Mouse (Mus musculus): ENCODE measurements around the gene Efhd1. TPM values are rescaled to one million over a fixed set of nuclear protein-coding genes. Genes with fewer than 3 reads are reported as not detected.

Efhd1 gene
- 550 TPM for polyA plus RNA-seq (2014; fragmentation: Illumina TruSeq; extraction: RNeasy Lipid Tissue Mini Kit (QIAGEN cat#74804); ENCODE audit: low read depth, low replicate concordance)

GRCm38 (mm10) chr1:87264134-87265006, at the start of gene Efhd1:
Gene Efhd1 (plus strand): TSS chr1:87264363.

DNA sequence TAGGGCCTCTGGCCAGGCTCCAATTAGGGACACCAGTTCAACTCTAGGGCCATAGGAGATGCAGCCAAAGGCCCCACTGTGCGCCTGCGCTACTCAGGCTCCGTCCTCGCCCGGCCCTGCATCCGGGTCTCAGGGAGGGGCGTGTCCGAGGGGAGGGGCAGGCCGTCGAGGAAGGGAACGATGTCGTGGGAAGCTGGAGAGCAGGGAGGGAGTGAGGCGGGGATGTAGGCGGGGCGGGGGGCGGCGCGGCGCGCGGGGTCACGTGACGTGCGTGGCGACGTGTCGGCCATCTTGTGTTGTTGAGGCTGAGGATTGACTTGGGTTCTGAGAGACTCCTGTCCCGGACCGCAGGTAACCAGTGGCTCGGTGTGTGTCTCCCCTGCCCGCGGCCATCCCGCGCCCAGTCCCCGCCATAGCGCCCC, 62.6 kb downstream of the Efhd1 start, which contains the start of gene Gigyf2:
Gene Gigyf2, plus strand, starts transcription at position 257 of the 422 bp plus-strand sequence.

Other genes starting within 250 kb of the Efhd1 start
- gene Alppl2, start 174.4 kb upstream of the Efhd1 start, polyA plus RNA-seq (2014; fragmentation: Illumina TruSeq; extraction: RNeasy Lipid Tissue Mini Kit (QIAGEN cat#74804); ENCODE audit: low read depth, low replicate concordance) = 0.27 TPM
- gene Alpi, start 162.8 kb upstream of the Efhd1 start, polyA plus RNA-seq (2014; fragmentation: Illumina TruSeq; extraction: RNeasy Lipid Tissue Mini Kit (QIAGEN cat#74804); ENCODE audit: low read depth, low replicate concordance) = not detected
- 0.20 TPM for gene Akp3, start 139.4 kb upstream of the Efhd1 start, polyA plus RNA-seq (2014; fragmentation: Illumina TruSeq; extraction: RNeasy Lipid Tissue Mini Kit (QIAGEN cat#74804); ENCODE audit: low read depth, low replicate concordance)
- gene Ecel1, start 107.8 kb upstream of the Efhd1 start, polyA plus RNA-seq (2014; fragmentation: Illumina TruSeq; extraction: RNeasy Lipid Tissue Mini Kit (QIAGEN cat#74804); ENCODE audit: low read depth, low replicate concordance) = not detected
- gene Prss56, start 81.0 kb upstream of the Efhd1 start, polyA plus RNA-seq (2014; fragmentation: Illumina TruSeq; extraction: RNeasy Lipid Tissue Mini Kit (QIAGEN cat#74804); ENCODE audit: low read depth, low replicate concordance) = 0.21 TPM
- gene Chrnd, start 73.8 kb upstream of the Efhd1 start, polyA plus RNA-seq (2014; fragmentation: Illumina TruSeq; extraction: RNeasy Lipid Tissue Mini Kit (QIAGEN cat#74804); ENCODE audit: low read depth, low replicate concordance) = not detected
- gene Chrng, start 59.7 kb upstream of the Efhd1 start, polyA plus RNA-seq (2014; fragmentation: Illumina TruSeq; extraction: RNeasy Lipid Tissue Mini Kit (QIAGEN cat#74804); ENCODE audit: low read depth, low replicate concordance) = not detected
- 106 TPM for gene Eif4e2, start 50.4 kb upstream of the Efhd1 start, polyA plus RNA-seq (2014; fragmentation: Illumina TruSeq; extraction: RNeasy Lipid Tissue Mini Kit (QIAGEN cat#74804); ENCODE audit: low read depth, low replicate concordance)
- 72.2 TPM for gene Gigyf2, start 62.6 kb downstream of the Efhd1 start, polyA plus RNA-seq (2014; fragmentation: Illumina TruSeq; extraction: RNeasy Lipid Tissue Mini Kit (QIAGEN cat#74804); ENCODE audit: low read depth, low replicate concordance)
- gene Kcnj13, start 130.4 kb downstream of the Efhd1 start, polyA plus RNA-seq (2014; fragmentation: Illumina TruSeq; extraction: RNeasy Lipid Tissue Mini Kit (QIAGEN cat#74804); ENCODE audit: low read depth, low replicate concordance) = 0.17 TPM
- gene Snorc, start 205.9 kb downstream of the Efhd1 start, polyA plus RNA-seq (2014; fragmentation: Illumina TruSeq; extraction: RNeasy Lipid Tissue Mini Kit (QIAGEN cat#74804); ENCODE audit: low read depth, low replicate concordance) = not detected
- 0.17 TPM for gene Neu2, start 245.5 kb downstream of the Efhd1 start, polyA plus RNA-seq (2014; fragmentation: Illumina TruSeq; extraction: RNeasy Lipid Tissue Mini Kit (QIAGEN cat#74804); ENCODE audit: low read depth, low replicate concordance)